Mouse (Mus musculus) lung, embryonic 16.5 days (tissue): ENCODE results near the gene Gpd1l. TPM values are rescaled to one million over a fixed set of nuclear protein-coding genes. Genes with fewer than 3 reads are reported as not detected.

Source experiments
- ATAC-seq: fragments of 200-750 bp; cut with Nextera tagmentation; 2 replicates; pipeline ENCODE4 v1.8.0; 2017; ENCODE audit warnings: low read depth, mild to moderate bottlenecking, moderate library complexity
- H3K27ac ChIP-seq: fragments of 300-500 bp; sonication (generic); 2 replicates; pipeline ENCODE4 v1.5.1; 2014; ENCODE audit warnings: mild to moderate bottlenecking, control low read depth, low read length
- H3K27me3 ChIP-seq: fragments of 300-500 bp; sonication (generic); 2 replicates; pipeline ENCODE4 v1.6.1; 2014; ENCODE audit warnings: low read depth, low read length, mixed read lengths; ENCODE audit not compliant: control insufficient read depth, insufficient read depth
- H3K36me3 ChIP-seq: fragments of 300-500 bp; sonication (generic); 2 replicates; pipeline ENCODE4 v1.6.1; 2014; ENCODE audit warnings: low read length; ENCODE audit not compliant: control insufficient read depth, insufficient read depth
- H3K4me1 ChIP-seq: fragments of 300-500 bp; sonication (generic); replicated peaks from 2 replicates; pipeline ENCODE4 v1.6.1; 2014; ENCODE audit warnings: low read length, mixed read lengths; ENCODE audit not compliant: control insufficient read depth, insufficient read depth
- H3K4me2 ChIP-seq: fragments of 300-500 bp; sonication (generic); 2 replicates; pipeline ENCODE4 v1.6.1; 2014; ENCODE audit warnings: low read depth, low read length, control low read depth
- H3K4me3 ChIP-seq: fragments of 300-500 bp; sonication (generic); 2 replicates; pipeline ENCODE4 v1.5.1; 2014; ENCODE audit warnings: mild to moderate bottlenecking, low read length, control low read depth
- H3K9ac ChIP-seq: fragments of 300-500 bp; sonication (generic); 2 replicates; pipeline ENCODE4 v1.6.1; 2014; ENCODE audit warnings: low read length, control low read depth
- H3K9me3 ChIP-seq: fragments of 300-500 bp; sonication (generic); 2 replicates; pipeline ENCODE4 v1.6.1; 2016; ENCODE audit warnings: low read length; ENCODE audit not compliant: control insufficient read depth
- WGBS: fragments of 180-500 bp; shearing (Covaris S2); extraction: QIAGEN DNeasy Blood & Tissue Kit; methylation state at CpG from one replicate; pipeline ENCODE4 v1.1.7; 2014; 5-methylcytosine and 5-hydroxymethylcytosine counted together
- polyA plus RNA-seq: library from polyadenylated mRNA; unstranded; fragments of >200 nt; fragmentation: Nextera tagmentation; extraction: Ambion mirVana; gene quantifications from 2 replicates; pipeline ENCODE4 v1.2.1, GENCODE M21; 2015

The Gpd1l gene
- polyA plus RNA-seq, 1 experiment from 2014 or later: 17.7 TPM

DNA sequence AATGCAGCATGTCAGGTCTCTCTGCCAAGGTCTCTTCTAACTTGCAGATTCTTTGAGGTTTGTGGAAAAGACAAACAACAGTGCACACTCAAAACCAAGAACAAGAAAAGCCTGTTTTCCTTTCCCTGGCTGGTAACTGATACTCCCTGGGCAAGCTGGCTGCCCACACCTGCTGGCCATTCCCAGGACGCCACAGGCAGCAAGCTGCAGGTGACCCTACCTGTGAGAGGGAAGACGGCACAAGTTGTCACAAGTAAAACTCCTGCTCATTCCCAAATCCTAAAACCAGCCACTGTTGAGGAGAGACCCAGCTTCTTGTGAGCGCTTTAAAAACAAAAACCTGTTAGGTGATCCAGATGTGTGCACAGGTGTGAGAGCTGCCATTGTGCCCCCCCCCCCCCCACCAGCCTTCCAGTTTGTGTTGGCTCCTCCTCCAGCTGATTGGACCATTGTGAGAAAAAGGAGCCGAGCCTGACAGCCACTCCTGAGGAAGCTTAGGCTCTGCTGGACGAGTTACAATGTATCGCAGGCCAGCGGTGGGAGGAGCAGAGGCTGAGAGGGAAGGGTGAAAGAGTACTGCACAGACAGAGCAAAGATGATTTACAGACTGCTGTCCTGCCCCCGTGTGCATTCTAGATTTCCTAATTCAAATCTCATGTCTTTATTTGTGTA is 47.7 kb downstream of the Gpd1l start:
- Histone ChIP-seq H3K9ac (no peak overlapping the region), H3K4me2 (peak overlapping the region; percentile 39; the same call in 1 of the 2 replicates), H3K9me3 (no peaks in the 10 kb centered on the region; the same call in 1 of the 2 replicates), H3K27ac (peak overlapping the region; percentile 72), H3K36me3 (no peaks in the 10 kb centered on the region), H3K4me3 (no peak overlapping the region), H3K4me1 (peaks cover 3% of the 10 kb centered on the region; the same call in 1 of the 2 replicates), H3K27me3 (no peaks in the 10 kb centered on the region)
- peak; percentile 83 for ATAC-seq
- 24% methylated on average over 8 of the region's 8 CpGs for WGBS

- Histone ChIP-seq H3K4me1 (peaks cover 3% of the 10 kb centered on the region; the same call in 1 of the 2 replicates), H3K4me2 (no peak overlapping the region; the same call in 1 of the 2 replicates), H3K27ac (peak overlapping the region; percentile 72), H3K4me3 (no peak overlapping the region), H3K9me3 (no peaks in the 10 kb centered on the region; the same call in 1 of the 2 replicates), H3K9ac (no peak overlapping the region), H3K27me3 (no peaks in the 10 kb centered on the region), H3K36me3 (no peaks in the 10 kb centered on the region)
- 72% methylated on average over 4 of the region's 4 CpGs for WGBS
- ATAC-seq: no peak
Measured at GRCm38 (mm10) chr9:114885564-114885963, 48.2 kb downstream of the Gpd1l start.

DNA sequence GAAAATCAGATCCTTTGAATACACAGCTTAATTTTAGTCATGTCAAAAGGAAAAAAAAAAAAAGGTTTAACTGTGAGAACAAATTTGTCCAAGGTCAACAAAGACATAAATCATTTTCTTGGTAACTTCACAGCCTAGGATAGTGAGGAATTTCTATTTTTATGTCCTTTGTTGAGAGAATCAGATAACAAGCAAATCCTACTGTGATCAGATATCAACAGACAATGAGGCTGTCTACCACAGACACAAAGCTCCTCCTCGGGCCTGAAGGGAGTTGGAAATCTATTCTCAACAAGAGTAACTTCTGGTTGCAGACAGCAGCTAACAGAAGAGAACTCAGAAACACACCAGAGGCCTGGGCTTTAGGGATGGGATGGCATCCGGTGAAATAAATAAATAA is 51.8 kb downstream of the Gpd1l start:
- Histone ChIP-seq H3K4me1 (peaks cover 3% of the 10 kb centered on the region; the same call in 1 of the 2 replicates), H3K4me3 (no peak overlapping the region), H3K36me3 (no peaks in the 10 kb centered on the region), H3K27ac (no peak overlapping the region), H3K9ac (no peak overlapping the region), H3K4me2 (no peak overlapping the region), H3K9me3 (no peaks in the 10 kb centered on the region; the same call in 1 of the 2 replicates), H3K27me3 (no peaks in the 10 kb centered on the region)
- ATAC-seq: no peak
- 69% methylated on average over 2 of the region's 2 CpGs for WGBS

DNA sequence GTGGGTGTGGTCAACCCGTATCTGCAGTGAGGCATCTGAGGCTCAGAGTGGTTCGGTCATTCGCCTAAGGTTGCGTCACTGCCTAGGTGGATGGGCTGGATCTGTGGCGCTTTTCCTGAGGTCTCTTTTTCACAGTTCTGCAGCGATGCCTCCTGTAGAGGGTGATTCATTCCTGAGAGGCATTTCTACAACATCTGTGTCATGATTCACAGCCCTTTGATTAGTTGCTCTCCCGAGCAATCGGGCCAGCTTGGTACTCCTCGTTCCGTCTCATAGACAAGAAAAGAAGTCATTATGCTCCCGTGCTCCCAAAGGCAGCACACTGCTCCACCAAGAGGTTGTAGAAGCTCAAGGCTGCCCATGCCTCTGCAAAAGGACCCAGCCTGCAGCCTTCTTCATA is 78.5 kb downstream of the Gpd1l start:
- Histone ChIP-seq H3K27ac (no peak overlapping the region), H3K4me2 (no peak overlapping the region), H3K9ac (no peak overlapping the region), H3K9me3 (no peaks in the 10 kb centered on the region), H3K27me3 (no peaks in the 10 kb centered on the region), H3K36me3 (no peaks in the 10 kb centered on the region), H3K4me1 (peaks cover 11% of the 10 kb centered on the region), H3K4me3 (no peak overlapping the region)
- no peak for ATAC-seq
- WGBS: 43% methylated on average over 11 of the region's 11 CpGs

DNA sequence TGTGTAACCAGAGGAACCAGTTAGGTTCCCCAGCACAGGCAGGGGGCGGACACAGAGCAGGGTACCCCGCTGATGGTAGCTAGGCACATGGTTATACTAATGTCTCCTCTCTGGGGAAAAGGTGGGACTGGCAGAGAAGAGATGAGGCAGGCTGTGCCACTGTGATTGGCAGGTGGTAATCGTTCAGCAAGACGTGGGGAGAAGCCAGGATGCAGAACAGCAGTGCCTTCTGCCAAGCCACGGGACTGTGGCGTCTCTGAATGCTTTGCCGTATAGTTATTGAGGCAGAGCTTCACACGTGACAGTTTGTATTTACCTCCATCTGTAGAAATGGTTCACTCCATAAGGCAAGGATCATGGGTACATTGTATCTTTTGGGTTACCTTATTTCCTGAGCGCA is 79.1 kb downstream of the Gpd1l start:
- no peak overlapping the region for H3K9ac ChIP-seq
- 63% methylated on average over 9 of the region's 9 CpGs for WGBS
- no peaks in the 10 kb centered on the region for H3K36me3 ChIP-seq
- H3K4me2 ChIP-seq: no peak overlapping the region
- H3K4me1 ChIP-seq: peaks cover 11% of the 10 kb centered on the region
- no peak for ATAC-seq
- H3K9me3 ChIP-seq: no peaks in the 10 kb centered on the region
- H3K4me3 ChIP-seq: no peak overlapping the region
- H3K27me3 ChIP-seq: no peaks in the 10 kb centered on the region
- no peak overlapping the region for H3K27ac ChIP-seq

DNA sequence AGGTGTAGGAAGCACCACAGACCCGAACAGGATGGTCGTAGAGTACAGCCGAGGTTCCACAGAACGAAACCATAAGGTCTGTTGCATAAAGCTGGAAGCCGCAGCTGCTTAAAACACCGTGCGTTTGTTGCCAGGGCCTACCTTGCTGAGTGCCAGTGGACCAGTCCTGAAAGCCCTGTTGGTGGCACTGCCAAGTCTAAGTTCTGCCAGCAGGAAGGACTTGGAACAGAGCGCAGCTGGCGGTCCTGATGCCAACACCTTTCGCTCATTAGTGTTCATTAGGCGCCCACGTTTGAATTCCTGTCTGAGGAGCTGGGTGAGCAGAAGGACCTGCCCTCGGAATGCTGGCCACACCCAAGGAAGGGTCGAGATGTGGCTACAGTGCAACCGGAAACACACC is 80.5 kb downstream of the Gpd1l start:
- Histone ChIP-seq H3K27ac (no peak overlapping the region), H3K9me3 (no peaks in the 10 kb centered on the region), H3K36me3 (no peaks in the 10 kb centered on the region), H3K4me3 (no peak overlapping the region), H3K27me3 (no peaks in the 10 kb centered on the region), H3K9ac (no peak overlapping the region), H3K4me1 (peaks cover 11% of the 10 kb centered on the region), H3K4me2 (no peak overlapping the region)
- WGBS: 74% methylated on average over 15 of the region's 15 CpGs
- no peak for ATAC-seq

GRCm38 (mm10) chr9:114851419-114852190 is 82.2 kb downstream of the Gpd1l start:
- WGBS: 27% methylated on average over 8 of the region's 8 CpGs
- Histone ChIP-seq H3K4me1 (peaks cover 11% of the 10 kb centered on the region), H3K27ac (peak overlapping the region; percentile 50), H3K9me3 (no peaks in the 10 kb centered on the region), H3K4me2 (no peak overlapping the region), H3K9ac (no peak overlapping the region), H3K36me3 (no peaks in the 10 kb centered on the region), H3K4me3 (no peak overlapping the region), H3K27me3 (no peaks in the 10 kb centered on the region)
- peak; percentile 84 for ATAC-seq

Other genes with a start within 250 kb of the Gpd1l start
- gene Dync1li1, start 245.2 kb downstream of the Gpd1l start, polyA plus RNA-seq: 53.0 and 59.0 TPM in 2 replicates
- 67.0 and 67.8 TPM in 2 replicates for gene Cmtm6, start 202.9 kb downstream of the Gpd1l start, polyA plus RNA-seq
- gene Cmtm7, start 152.1 kb downstream of the Gpd1l start, polyA plus RNA-seq: 78.1 and 88.7 TPM in 2 replicates
- gene Cmtm8, start 89.8 kb downstream of the Gpd1l start, polyA plus RNA-seq: 118 and 126 TPM in 2 replicates
- 2.2 and 3.5 TPM in 2 replicates for gene Osbpl10, start 44.6 kb upstream of the Gpd1l start, polyA plus RNA-seq
- 402 and 504 TPM in 2 replicates for gene Rps27rt, start 48.8 kb upstream of the Gpd1l start, polyA plus RNA-seq